Mouse (Mus musculus) adrenal gland, adult 8-10 months (tissue): ENCODE measurements around the gene Ankle1. TPM values are rescaled to one million over a fixed set of nuclear protein-coding genes. Genes with fewer than 3 reads are reported as not detected.

Experiments
- DNase-seq: peaks from one replicate; pipeline ENCODE4 v3.0.0; 2022
- total RNA-seq, 4 experiments: library from RNA; stranded (reverse); gene quantifications; 2 replicates each; pipeline ENCODE4 v1.2.4; 2022

The Ankle1 gene
- total RNA-seq: 1 to 10 TPM in 1 of 4 experiments, under 1 TPM in 2, not detected in 1; 0.56 to 1.2 (median 0.92) TPM

- DNase-seq: peak; percentile 94
Measured at GRCm38 (mm10) chr8:71405401-71406098, at the start of gene Ankle1. Gene Ankle1, plus strand, starts transcription at chr8:71406010.

- no peak for DNase-seq
Measured at GRCm38 (mm10) chr8:71358026-71358425, 47.8 kb upstream of the Ankle1 start.

- peak; percentile 95 for DNase-seq
Measured at GRCm38 (mm10) chr8:71366771-71367528, 38.9 kb upstream of the Ankle1 start, which contains the start of gene Use1. Gene Use1, plus strand, starts transcription at chr8:71366848.

GRCm38 (mm10) chr8:71367529-71368176, 38.2 kb upstream of the Ankle1 start:
- DNase-seq: no peak

- no peak for DNase-seq
Measured at GRCm38 (mm10) chr8:71368366-71368765, 37.4 kb upstream of the Ankle1 start.

GRCm38 (mm10) chr8:71369040-71369718, 36.6 kb upstream of the Ankle1 start:
- DNase-seq: no peak

GRCm38 (mm10) chr8:71370711-71371235, 35.0 kb upstream of the Ankle1 start:
- DNase-seq: no peak

GRCm38 (mm10) chr8:71371236-71371848, 34.5 kb upstream of the Ankle1 start, which contains the start of gene Ocel1:
Gene Ocel1, plus strand, starts transcription at chr8:71371298.
- DNase-seq: peak; percentile 98

GRCm38 (mm10) chr8:71372427-71372826, 33.4 kb upstream of the Ankle1 start:
- no peak for DNase-seq

GRCm38 (mm10) chr8:71373000-71373399, 32.8 kb upstream of the Ankle1 start:
- no peak for DNase-seq

GRCm38 (mm10) chr8:71374616-71375206, 31.1 kb upstream of the Ankle1 start:
- DNase-seq: no peak

GRCm38 (mm10) chr8:71375581-71376422, 30.0 kb upstream of the Ankle1 start:
- peak; percentile 85 for DNase-seq

- DNase-seq: no peak
Measured at GRCm38 (mm10) chr8:71376423-71377030, 29.3 kb upstream of the Ankle1 start.

GRCm38 (mm10) chr8:71379008-71379407, 26.8 kb upstream of the Ankle1 start:
- no peak for DNase-seq

- no peak for DNase-seq
Measured at GRCm38 (mm10) chr8:71379512-71380075, 26.2 kb upstream of the Ankle1 start.

GRCm38 (mm10) chr8:71380178-71381171, 25.3 kb upstream of the Ankle1 start:
- DNase-seq: no peak

GRCm38 (mm10) chr8:71381421-71381970, 24.3 kb upstream of the Ankle1 start, which contains the start of gene Nr2f6:
Gene Nr2f6, minus strand, starts transcription at chr8:71381960.
- no peak for DNase-seq
